Mouse (Mus musculus): Measurements from ENCODE around the gene Cnpy4. TPM values are rescaled to one million over a fixed set of nuclear protein-coding genes. Genes with fewer than 3 reads are reported as not detected.

Cnpy4 gene
- polyA plus RNA-seq, 1 experiment from 2014 or later: 33.0 TPM

DNA sequence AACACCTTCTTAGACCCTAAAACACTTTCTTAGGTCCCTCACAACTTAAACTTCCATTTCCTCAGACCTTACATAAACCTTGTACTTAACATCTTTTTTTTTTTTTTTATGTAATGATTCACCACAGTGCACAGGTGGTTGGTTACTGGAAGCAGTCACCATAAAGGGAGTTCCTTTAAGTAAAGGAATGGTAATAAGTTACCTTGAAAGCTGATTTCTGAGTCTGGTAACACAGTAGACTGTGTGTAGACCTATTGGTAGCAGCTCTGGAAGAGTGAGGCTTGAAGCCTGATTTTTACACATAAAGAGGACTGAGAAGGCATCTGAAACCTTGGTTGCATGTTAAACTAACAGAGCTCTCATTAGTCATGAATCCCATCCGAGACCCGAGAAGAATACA, 32.6 kb downstream of the Cnpy4 start:
- no peak for ATAC-seq (ENCODE audit: low FRiP score)
- WGBS: 79% methylated on average over 2 of the region's 2 CpGs
- Histone ChIP-seq H3K4me1 (replicated peaks) (no peaks in the 10 kb centered on the region), H3K4me3 (no peak overlapping the region), H3K9me3 (peaks cover 2% of the 10 kb centered on the region; the same call in 1 of the 2 replicates), H3K36me3 (no peaks in the 10 kb centered on the region), H3K27me3 (no peaks in the 10 kb centered on the region), H3K9ac (no peak overlapping the region), H3K4me2 (no peak overlapping the region), H3K27ac (no peak overlapping the region)

GRCm38 (mm10) chr5:138222111-138222510, 34.8 kb downstream of the Cnpy4 start:
- H3K27me3 ChIP-seq: no peaks in the 10 kb centered on the region
- no peak overlapping the region for H3K4me2 ChIP-seq
- H3K9me3 ChIP-seq: no peaks in the 10 kb centered on the region
- no peak overlapping the region for H3K27ac ChIP-seq
- 24% methylated on average over 4 of the region's 4 CpGs for WGBS
- no peaks in the 10 kb centered on the region for H3K4me1 ChIP-seq (replicated peaks)
- no peak overlapping the region for H3K4me3 ChIP-seq
- no peak for ATAC-seq (ENCODE audit: low FRiP score)
- H3K9ac ChIP-seq: no peak overlapping the region
- H3K36me3 ChIP-seq: no peaks in the 10 kb centered on the region

DNA sequence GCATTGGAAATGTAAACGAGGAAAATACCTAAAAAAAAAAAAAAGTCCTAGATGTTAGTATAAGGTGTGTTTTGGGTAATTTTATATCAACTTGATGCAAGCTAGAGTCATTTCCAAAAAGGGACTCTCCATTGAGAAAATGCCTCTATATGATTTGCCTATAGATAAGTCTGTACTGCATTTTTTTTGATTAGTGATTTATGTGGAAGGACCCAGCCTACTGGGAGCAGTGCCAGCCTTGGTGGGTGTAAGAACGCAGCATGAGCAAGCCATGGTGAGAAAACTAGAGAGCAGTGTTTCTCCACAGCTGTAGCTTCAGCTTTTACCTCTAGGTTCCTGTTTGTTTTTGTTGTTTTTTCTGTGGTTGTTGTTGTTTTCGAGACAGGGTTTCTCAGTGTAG, 36.0 kb downstream of the Cnpy4 start:
- no peaks in the 10 kb centered on the region for H3K36me3 ChIP-seq
- H3K4me1 ChIP-seq (replicated peaks): no peaks in the 10 kb centered on the region
- no peak overlapping the region for H3K4me2 ChIP-seq
- no peak overlapping the region for H3K4me3 ChIP-seq
- no peaks in the 10 kb centered on the region for H3K27me3 ChIP-seq
- H3K9ac ChIP-seq: no peak overlapping the region
- no peak overlapping the region for H3K27ac ChIP-seq
- WGBS: 63% methylated on average over 3 of the region's 3 CpGs
- ATAC-seq (ENCODE audit: low FRiP score): no peak
- H3K9me3 ChIP-seq: no peaks in the 10 kb centered on the region

DNA sequence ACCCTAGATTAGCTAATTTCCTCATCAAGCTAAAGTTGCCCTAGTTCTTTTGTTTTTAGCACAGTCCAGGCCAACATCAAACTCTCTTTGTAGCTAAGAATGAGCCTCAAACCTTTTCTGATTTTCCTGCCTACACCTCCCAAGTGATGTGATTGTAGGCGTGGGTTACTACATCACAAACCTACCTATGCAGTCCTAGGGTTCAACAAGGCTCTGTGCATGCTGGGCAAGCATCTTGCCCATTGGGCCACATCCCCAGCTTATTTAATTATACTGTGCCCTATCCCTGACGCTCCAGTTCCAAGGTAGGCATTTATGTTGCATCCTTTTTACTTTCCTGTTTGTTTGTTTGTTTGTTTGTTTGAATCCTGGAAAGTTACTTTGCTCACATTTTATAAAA, 38.4 kb downstream of the Cnpy4 start, which contains the start of gene Nxpe5:
Gene Nxpe5, plus strand, starts transcription at position 199 of the 400 bp plus-strand sequence.
- WGBS: 58% methylated on average over 2 of the region's 2 CpGs
- H3K9ac ChIP-seq: no peak within 1 kb of the TSS
- no peaks in the 10 kb centered on the region for H3K4me1 ChIP-seq (replicated peaks)
- H3K36me3 ChIP-seq: no peaks in the 10 kb centered on the region
- H3K4me3 ChIP-seq: no peak within 1 kb of the TSS
- H3K9me3 ChIP-seq: no peaks in the 10 kb centered on the region
- H3K27ac ChIP-seq: no peak within 1 kb of the TSS
- no peak for ATAC-seq (ENCODE audit: low FRiP score)
- no peaks in the 10 kb centered on the region for H3K27me3 ChIP-seq
- H3K4me2 ChIP-seq: no peak within 1 kb of the TSS

GRCm38 (mm10) chr5:138226491-138226890, 39.2 kb downstream of the Cnpy4 start:
- 81% methylated on average over 4 of the region's 4 CpGs for WGBS
- no peak for ATAC-seq (ENCODE audit: low FRiP score)

GRCm38 (mm10) chr5:138227367-138227766, 40.1 kb downstream of the Cnpy4 start:
- no peak overlapping the region for H3K9ac ChIP-seq
- H3K4me3 ChIP-seq: no peak overlapping the region
- 79% methylated on average over 2 of the region's 2 CpGs for WGBS
- H3K9me3 ChIP-seq: no peaks in the 10 kb centered on the region
- H3K27me3 ChIP-seq: no peaks in the 10 kb centered on the region
- no peaks in the 10 kb centered on the region for H3K36me3 ChIP-seq
- no peak for ATAC-seq (ENCODE audit: low FRiP score)
- no peak overlapping the region for H3K27ac ChIP-seq
- no peak overlapping the region for H3K4me2 ChIP-seq
- no peaks in the 10 kb centered on the region for H3K4me1 ChIP-seq (replicated peaks)

More at GRCm38 (mm10) chr5:138226491-138226890, 39.2 kb downstream of the Cnpy4 start:
- Histone ChIP-seq H3K4me1 (replicated peaks) (no peaks in the 10 kb centered on the region), H3K9me3 (no peaks in the 10 kb centered on the region), H3K4me3 (no peak overlapping the region), H3K4me2 (no peak overlapping the region), H3K9ac (no peak overlapping the region), H3K27ac (no peak overlapping the region), H3K27me3 (no peaks in the 10 kb centered on the region), H3K36me3 (no peaks in the 10 kb centered on the region)

- Histone ChIP-seq H3K27me3 (no peaks in the 10 kb centered on the region), H3K4me1 (replicated peaks) (no peaks in the 10 kb centered on the region), H3K4me3 (no peak overlapping the region), H3K9me3 (no peaks in the 10 kb centered on the region), H3K4me2 (no peak overlapping the region), H3K27ac (no peak overlapping the region), H3K9ac (no peak overlapping the region), H3K36me3 (no peaks in the 10 kb centered on the region)
- no peak for ATAC-seq (ENCODE audit: low FRiP score)
- 58% methylated on average over 3 of the region's 3 CpGs for WGBS
Observed at GRCm38 (mm10) chr5:138228026-138228425, 40.7 kb downstream of the Cnpy4 start.

DNA sequence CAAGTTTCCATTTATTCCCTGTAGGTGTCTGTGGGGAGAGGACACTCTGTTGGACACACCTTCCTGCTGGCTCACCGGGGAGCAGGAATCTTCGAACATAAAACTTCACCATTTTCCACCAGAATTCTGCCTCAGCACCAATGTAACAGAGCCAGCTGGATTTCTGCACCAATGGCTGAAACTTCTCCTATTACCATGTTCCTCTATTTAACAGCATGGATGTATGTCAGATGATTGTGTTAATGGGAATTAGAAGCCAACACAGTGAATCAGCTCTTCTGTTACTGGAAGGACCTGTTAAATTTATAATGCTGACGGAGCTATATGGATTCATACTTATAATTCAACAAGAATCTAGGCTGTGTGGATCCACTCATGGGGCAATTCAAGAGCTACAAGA, 42.2 kb downstream of the Cnpy4 start:
- 91% methylated on average over 3 of the region's 3 CpGs for WGBS
- no peaks in the 10 kb centered on the region for H3K9me3 ChIP-seq
- H3K27me3 ChIP-seq: no peaks in the 10 kb centered on the region
- H3K4me3 ChIP-seq: no peak overlapping the region
- H3K9ac ChIP-seq: peak overlapping the region; percentile 19; the same call in 1 of the 2 replicates
- no peak for ATAC-seq (ENCODE audit: low FRiP score)
- H3K4me2 ChIP-seq: no peak overlapping the region
- H3K36me3 ChIP-seq: no peaks in the 10 kb centered on the region
- no peaks in the 10 kb centered on the region for H3K4me1 ChIP-seq (replicated peaks)
- H3K27ac ChIP-seq: no peak overlapping the region

- H3K9me3 ChIP-seq: no peaks in the 10 kb centered on the region
- H3K4me2 ChIP-seq: no peak overlapping the region
- no peak for ATAC-seq (ENCODE audit: low FRiP score)
- 84% methylated on average over 2 of the region's 2 CpGs for WGBS
- no peak overlapping the region for H3K4me3 ChIP-seq
- H3K9ac ChIP-seq: no peak overlapping the region
- no peaks in the 10 kb centered on the region for H3K4me1 ChIP-seq (replicated peaks)
- no peak overlapping the region for H3K27ac ChIP-seq
- no peaks in the 10 kb centered on the region for H3K36me3 ChIP-seq
- no peaks in the 10 kb centered on the region for H3K27me3 ChIP-seq
Observed at GRCm38 (mm10) chr5:138233778-138234177, 46.5 kb downstream of the Cnpy4 start.

DNA sequence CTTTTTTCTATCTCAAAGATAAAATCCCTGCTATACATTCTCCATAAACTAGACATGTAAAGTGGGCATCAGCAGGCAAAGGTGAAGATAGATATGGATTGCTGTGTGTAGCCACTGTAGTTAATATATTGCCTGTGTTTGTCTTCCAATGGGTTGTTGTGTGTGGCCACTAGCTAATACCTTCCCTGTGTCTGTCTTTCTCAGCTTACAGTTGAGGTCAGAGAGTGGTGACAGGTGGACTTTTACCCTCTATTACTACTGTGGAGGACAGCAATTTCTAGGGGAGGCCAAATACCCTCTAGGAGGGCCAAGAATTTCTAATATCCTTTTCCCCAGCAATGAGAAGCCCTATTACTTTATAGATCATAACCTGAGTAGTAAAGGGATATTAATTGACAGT, 46.9 kb downstream of the Cnpy4 start:
- Histone ChIP-seq H3K4me1 (replicated peaks) (no peaks in the 10 kb centered on the region), H3K36me3 (no peaks in the 10 kb centered on the region), H3K27me3 (no peaks in the 10 kb centered on the region), H3K4me2 (no peak overlapping the region), H3K9ac (no peak overlapping the region), H3K27ac (no peak overlapping the region), H3K9me3 (no peaks in the 10 kb centered on the region), H3K4me3 (no peak overlapping the region)
- ATAC-seq (ENCODE audit: low FRiP score): no peak

DNA sequence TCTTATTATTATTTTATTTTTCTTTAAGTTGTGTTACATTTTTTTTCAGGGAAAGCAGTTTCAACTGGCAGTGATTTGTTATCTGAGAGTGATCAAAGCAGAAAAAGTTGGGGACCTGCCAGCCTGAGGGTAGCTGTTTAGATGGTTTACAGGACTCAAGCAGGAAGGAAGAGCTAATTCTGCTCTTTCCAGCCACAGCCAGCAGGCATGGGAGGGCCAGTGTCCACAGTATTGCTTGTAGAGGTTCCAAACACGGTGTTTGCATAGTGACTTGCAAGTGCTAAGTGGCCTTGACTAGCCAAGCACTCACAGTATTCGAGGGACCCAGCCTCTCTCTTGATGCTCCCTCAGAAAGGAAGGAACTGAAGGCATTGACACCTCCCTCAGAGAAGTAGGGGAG, 54.2 kb downstream of the Cnpy4 start:
- no peak overlapping the region for H3K27ac ChIP-seq
- WGBS: 48% methylated on average over 2 of the region's 2 CpGs
- H3K4me1 ChIP-seq (replicated peaks): no peaks in the 10 kb centered on the region
- H3K4me2 ChIP-seq: no peak overlapping the region
- no peak overlapping the region for H3K4me3 ChIP-seq
- no peak overlapping the region for H3K9ac ChIP-seq
- H3K9me3 ChIP-seq: no peaks in the 10 kb centered on the region
- no peaks in the 10 kb centered on the region for H3K27me3 ChIP-seq
- ATAC-seq (ENCODE audit: low FRiP score): no peak
- no peaks in the 10 kb centered on the region for H3K36me3 ChIP-seq
